Mouse (Mus musculus) embryonic facial prominence, embryonic 10.5 days (tissue): Measurements from ENCODE around the gene Arnt2. TPM values are rescaled to one million over a fixed set of nuclear protein-coding genes. Genes with fewer than 3 reads are reported as not detected.

Experiments used
- DNase-seq: peaks from one replicate; pipeline ENCODE4 v3.0.0-alpha.2; 2017; ENCODE audit warnings: low spot score
- H3K27ac ChIP-seq: fragments of 300-500 bp; sonication (generic); replicated peaks from 2 replicates; pipeline ENCODE4 v1.5.1; 2016; ENCODE audit warnings: mild to moderate bottlenecking
- H3K27me3 ChIP-seq: fragments of 300-500 bp; sonication (generic); replicated peaks from 2 replicates; pipeline ENCODE4 v1.6.1; 2016; ENCODE audit warnings: low read depth, mild to moderate bottlenecking; ENCODE audit not compliant: poor library complexity, severe bottlenecking
- H3K36me3 ChIP-seq: fragments of 300-500 bp; sonication (generic); replicated peaks from 2 replicates; pipeline ENCODE4 v1.6.1; 2016; ENCODE audit warnings: mild to moderate bottlenecking, moderate library complexity
- H3K4me1 ChIP-seq: fragments of 300-500 bp; sonication (generic); 2 replicates; pipeline ENCODE4 v1.6.1; 2016
- H3K4me3 ChIP-seq: fragments of 300-500 bp; sonication (generic); 2 replicates; pipeline ENCODE4 v1.5.1; 2016; ENCODE audit warnings: mild to moderate bottlenecking, moderate library complexity
- H3K9me3 ChIP-seq: fragments of 300-500 bp; sonication (generic); 2 replicates; pipeline ENCODE4 v1.6.1; 2016; ENCODE audit warnings: mild to moderate bottlenecking
- WGBS: fragments of 180-500 bp; shearing (Covaris S2); methylation state at CpG from one replicate; pipeline ENCODE4 v1.1.7; 2016; 5-methylcytosine and 5-hydroxymethylcytosine counted together
- polyA plus RNA-seq: library from polyadenylated mRNA; unstranded; fragments of >200 nt; fragmentation: Nextera tagmentation; extraction: Ambion mirVana; gene quantifications from 2 replicates; pipeline ENCODE4 v1.2.1, GENCODE M21; 2016

Arnt2 gene
- polyA plus RNA-seq, 1 experiment from 2014 or later = 22.2 TPM

DNA sequence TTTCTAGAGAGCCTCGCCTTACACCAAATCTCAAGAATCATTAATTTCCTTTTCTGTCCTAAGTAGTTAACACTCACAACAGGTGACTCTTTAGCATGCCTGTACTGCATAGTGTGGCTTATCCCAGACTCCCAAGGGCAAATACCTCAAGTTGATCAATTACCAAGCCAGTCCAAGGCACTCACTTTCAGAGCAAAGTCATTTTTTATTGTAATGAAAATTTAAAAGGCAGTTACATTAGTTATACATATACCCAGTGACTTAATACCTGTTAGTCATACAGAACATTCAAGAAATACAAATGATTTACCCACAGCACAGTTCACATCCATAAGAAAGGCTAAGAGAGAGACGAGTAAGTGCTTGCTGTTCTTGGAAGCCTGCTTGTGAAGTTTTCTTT is 163.9 kb downstream of the Arnt2 start:
- no peak overlapping the region for H3K4me3 ChIP-seq
- no peaks in the 10 kb centered on the region for H3K9me3 ChIP-seq
- H3K27ac ChIP-seq = no peak overlapping the region
- no peak for DNase-seq
- peaks cover 27% of the 10 kb centered on the region for H3K36me3 ChIP-seq
- H3K27me3 ChIP-seq = no peaks in the 10 kb centered on the region
- H3K4me1 ChIP-seq = peaks cover 6% of the 10 kb centered on the region
- WGBS = 78% methylated on average over 2 of the region's 2 CpGs

GRCm38 (mm10) chr7:84240406-84240805 is 169.6 kb downstream of the Arnt2 start:
- Histone ChIP-seq H3K36me3 (no peaks in the 10 kb centered on the region), H3K9me3 (no peaks in the 10 kb centered on the region), H3K4me3 (no peak overlapping the region), H3K27me3 (no peaks in the 10 kb centered on the region), H3K4me1 (no peaks in the 10 kb centered on the region), H3K27ac (no peak overlapping the region)
- 78% methylated on average over 3 of the region's 3 CpGs for WGBS
- DNase-seq = no peak

DNA sequence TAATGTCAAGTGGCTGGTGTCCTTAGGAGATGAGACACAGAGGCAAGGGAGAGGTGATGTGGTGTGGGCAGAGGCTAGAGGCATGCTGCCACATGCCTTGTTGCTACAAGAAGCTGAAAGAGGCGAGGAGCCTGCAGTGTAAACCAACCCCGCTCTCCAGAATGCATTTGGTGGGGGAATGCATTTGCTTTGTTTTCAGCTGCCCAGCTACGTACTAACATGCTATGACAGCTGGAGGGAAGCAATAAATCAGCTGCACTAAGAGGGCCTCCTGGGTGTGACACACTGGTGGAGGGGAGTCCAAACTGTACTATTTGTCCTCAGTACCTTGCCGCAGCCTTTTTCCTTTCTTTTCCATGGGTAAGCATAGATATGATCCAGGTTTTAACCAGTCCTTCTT is 172.3 kb downstream of the Arnt2 start:
- Histone ChIP-seq H3K27ac (no peak overlapping the region), H3K9me3 (no peaks in the 10 kb centered on the region), H3K27me3 (no peaks in the 10 kb centered on the region), H3K4me3 (no peak overlapping the region), H3K36me3 (no peaks in the 10 kb centered on the region), H3K4me1 (no peaks in the 10 kb centered on the region)
- DNase-seq = no peak
- WGBS = 71% methylated on average over 4 of the region's 4 CpGs

DNA sequence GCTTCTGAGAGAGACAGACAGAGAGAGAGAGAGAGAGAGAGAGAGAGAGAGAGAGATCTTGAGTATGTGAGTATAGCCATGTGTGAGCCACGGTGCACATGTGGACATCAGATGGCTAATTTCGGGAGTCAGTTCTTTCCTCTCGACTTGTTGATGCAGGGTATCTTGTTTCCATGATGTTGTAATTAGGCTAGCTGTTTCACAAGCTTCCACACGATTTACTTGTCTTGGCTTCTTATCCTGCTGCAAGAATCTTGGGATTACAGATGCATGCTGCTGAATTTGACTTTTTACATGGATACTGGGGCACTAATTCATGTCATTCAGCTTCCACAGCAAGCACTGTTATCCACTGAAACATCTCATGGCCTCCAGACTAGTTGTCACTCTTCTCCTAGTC is 178.6 kb downstream of the Arnt2 start:
- WGBS = 52% methylated on average over 4 of the region's 4 CpGs
- Histone ChIP-seq H3K4me1 (0 out of 2 replicates have a peak, but pooled peaks cover 3% of the 10 kb centered on the region), H3K27ac (no peak overlapping the region), H3K27me3 (no peaks in the 10 kb centered on the region), H3K9me3 (no peaks in the 10 kb centered on the region), H3K4me3 (no peak overlapping the region), H3K36me3 (no peaks in the 10 kb centered on the region)
- DNase-seq = peak; percentile 27

- WGBS = 89% methylated on average over 1 of the region's 1 CpGs
- Histone ChIP-seq H3K4me1 (0 out of 2 replicates have a peak, but pooled peaks cover 3% of the 10 kb centered on the region), H3K27me3 (no peaks in the 10 kb centered on the region), H3K4me3 (no peak overlapping the region), H3K27ac (no peak overlapping the region), H3K9me3 (no peaks in the 10 kb centered on the region), H3K36me3 (no peaks in the 10 kb centered on the region)
- no peak for DNase-seq
Measured at GRCm38 (mm10) chr7:84227652-84228051, 182.3 kb downstream of the Arnt2 start.

DNA sequence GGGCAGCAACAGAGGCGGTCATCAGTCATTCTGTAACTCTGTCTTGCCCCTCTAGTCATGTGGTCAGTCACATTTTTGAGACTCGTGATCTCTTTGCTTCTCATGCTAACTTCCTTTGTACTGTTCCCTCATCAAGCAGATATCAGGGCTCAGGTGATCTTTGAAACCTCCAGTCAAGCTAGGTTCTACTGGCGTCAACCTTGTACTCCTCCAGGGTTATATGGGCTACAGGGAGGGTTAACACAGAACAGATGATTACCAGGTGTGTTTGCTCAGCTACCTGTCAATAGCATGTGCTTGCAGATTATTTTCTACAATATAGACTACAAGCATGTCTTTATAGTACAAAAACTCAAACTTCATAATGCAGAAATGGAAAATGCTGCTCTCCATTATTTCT is 183.1 kb downstream of the Arnt2 start:
- Histone ChIP-seq H3K4me1 (0 out of 2 replicates have a peak, but pooled peaks cover 3% of the 10 kb centered on the region), H3K9me3 (no peaks in the 10 kb centered on the region), H3K27ac (no peak overlapping the region), H3K36me3 (no peaks in the 10 kb centered on the region), H3K4me3 (no peak overlapping the region), H3K27me3 (no peaks in the 10 kb centered on the region)
- DNase-seq = no peak
- 83% methylated on average over 3 of the region's 3 CpGs for WGBS

- Histone ChIP-seq H3K4me1 (peaks cover 5% of the 10 kb centered on the region), H3K27me3 (no peaks in the 10 kb centered on the region), H3K27ac (no peak overlapping the region), H3K36me3 (no peaks in the 10 kb centered on the region), H3K4me3 (no peak overlapping the region), H3K9me3 (no peaks in the 10 kb centered on the region)
- no peak for DNase-seq
- whole genome bisulfite sequencing = 59% methylated on average over 1 of the region's 1 CpGs
Measured at GRCm38 (mm10) chr7:84212112-84212511, 197.9 kb downstream of the Arnt2 start.

DNA sequence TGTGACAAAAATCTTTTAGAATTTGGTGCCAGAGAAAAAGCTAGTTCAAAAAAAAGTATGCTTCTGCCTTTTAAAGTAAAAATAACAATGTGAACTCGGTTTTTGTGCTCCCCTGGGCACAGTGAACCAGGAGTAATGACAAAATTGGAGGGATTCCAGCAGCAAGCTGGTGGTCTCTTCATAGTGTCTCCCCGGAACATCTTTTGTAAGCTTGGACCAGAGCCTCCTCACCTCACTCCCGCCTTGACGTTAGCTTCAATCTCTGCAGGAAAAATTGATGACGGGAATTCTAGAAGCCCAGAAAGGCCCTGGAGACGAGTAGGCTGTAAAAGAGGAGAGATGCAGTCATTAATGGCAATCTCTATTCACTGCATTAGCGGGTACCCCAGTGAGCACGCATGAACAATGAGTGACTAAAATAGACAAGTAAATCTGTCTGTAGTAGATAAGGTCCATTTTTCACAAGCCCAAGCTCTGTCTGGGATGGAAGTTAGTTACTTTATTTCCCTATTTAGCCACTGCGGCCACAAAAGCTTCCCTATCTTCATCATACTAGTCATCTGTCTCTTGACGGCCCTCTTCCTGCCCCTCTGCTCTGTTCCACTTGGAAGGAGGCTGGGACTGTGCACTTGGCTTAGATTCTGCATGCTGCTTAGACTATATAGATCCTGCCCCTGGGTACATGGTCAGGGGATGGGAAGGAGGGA is 199.2 kb downstream of the Arnt2 start:
- no peaks in the 10 kb centered on the region for H3K36me3 ChIP-seq
- H3K4me1 ChIP-seq = peaks cover 5% of the 10 kb centered on the region
- 79% methylated on average over 10 of the region's 10 CpGs for WGBS
- no peaks in the 10 kb centered on the region for H3K27me3 ChIP-seq
- no peak overlapping the region for H3K27ac ChIP-seq
- DNase-seq = no peak
- no peak overlapping the region for H3K4me3 ChIP-seq
- H3K9me3 ChIP-seq = no peaks in the 10 kb centered on the region

- no peaks in the 10 kb centered on the region for H3K36me3 ChIP-seq
- no peak for DNase-seq
- H3K27ac ChIP-seq = no peak overlapping the region
- no peaks in the 10 kb centered on the region for H3K9me3 ChIP-seq
- no peak overlapping the region for H3K4me3 ChIP-seq
- no peaks in the 10 kb centered on the region for H3K27me3 ChIP-seq
- H3K4me1 ChIP-seq = no peaks in the 10 kb centered on the region
- 90% methylated on average over 3 of the region's 3 CpGs for WGBS
Measured at GRCm38 (mm10) chr7:84203981-84204380, 206.0 kb downstream of the Arnt2 start.

DNA sequence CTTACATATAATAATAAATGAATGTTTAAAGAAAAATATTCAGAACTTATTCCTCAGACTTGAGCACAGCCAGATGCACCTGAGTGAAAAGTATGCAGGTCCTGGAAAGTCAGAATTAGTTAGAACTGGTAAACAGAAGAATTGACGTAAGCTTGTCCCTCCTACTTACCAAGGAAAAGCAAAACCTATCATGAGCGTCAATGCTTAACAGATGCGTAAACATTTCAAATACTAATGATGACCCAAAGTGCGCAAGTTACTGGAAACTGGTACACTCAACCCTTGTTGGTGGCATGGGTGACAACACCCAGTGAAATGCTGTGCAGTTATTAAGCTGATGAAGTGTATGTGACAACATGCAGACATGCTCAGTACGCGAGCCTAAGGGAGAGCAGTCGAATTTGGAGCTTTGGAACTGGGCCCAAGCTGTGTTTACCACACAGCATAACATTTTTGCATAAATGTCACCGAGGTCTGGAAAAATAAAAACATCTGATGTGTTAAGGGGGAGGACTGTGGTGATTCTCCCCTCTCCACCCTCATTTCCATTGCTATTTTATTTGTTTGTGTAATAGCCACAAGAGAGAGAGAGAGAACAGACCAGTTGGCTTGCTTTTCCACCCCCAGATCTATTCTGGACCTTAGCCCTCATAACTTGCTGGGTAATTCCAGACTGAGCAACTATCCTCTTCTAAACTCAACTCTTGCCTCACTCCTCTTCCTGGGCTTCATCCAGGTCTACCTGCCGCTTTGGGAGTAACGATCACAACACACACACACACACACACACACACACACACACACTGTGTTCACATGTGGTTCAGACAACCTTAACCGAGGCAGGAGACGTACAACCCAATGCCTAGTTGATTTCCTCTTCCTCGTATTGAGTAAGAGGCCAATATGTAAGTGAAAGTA is 208.6 kb downstream of the Arnt2 start:
- no peak overlapping the region for H3K27ac ChIP-seq

GRCm38 (mm10) chr7:84197208-84197860 is 212.6 kb downstream of the Arnt2 start:
- DNase-seq = no peak
- Histone ChIP-seq H3K9me3 (no peaks in the 10 kb centered on the region), H3K4me3 (no peak overlapping the region), H3K36me3 (no peaks in the 10 kb centered on the region), H3K27me3 (no peaks in the 10 kb centered on the region), H3K27ac (no peak overlapping the region), H3K4me1 (peaks cover 3% of the 10 kb centered on the region; the same call in 1 of the 2 replicates)
- WGBS = 58% methylated on average over 6 of the region's 6 CpGs

More for the DNA sequence above, 208.6 kb downstream of the Arnt2 start:
- Histone ChIP-seq H3K9me3 (no peaks in the 10 kb centered on the region), H3K36me3 (no peaks in the 10 kb centered on the region), H3K27me3 (no peaks in the 10 kb centered on the region), H3K4me1 (peaks cover 3% of the 10 kb centered on the region; the same call in 1 of the 2 replicates), H3K4me3 (no peak overlapping the region)
- no peak for DNase-seq
- 90% methylated on average over 13 of the region's 13 CpGs for WGBS
